Mouse (Mus musculus): ENCODE data around the gene Rasa4. TPM values are rescaled to one million over a fixed set of nuclear protein-coding genes. Genes with fewer than 3 reads are reported as not detected.
A peak's percentile ranks its signal among the peaks of the same experiment; 100 is the strongest.

Gene Rasa4
- polyA plus RNA-seq, 1 experiment from 2014 or later, result 1.9 TPM

DNA sequence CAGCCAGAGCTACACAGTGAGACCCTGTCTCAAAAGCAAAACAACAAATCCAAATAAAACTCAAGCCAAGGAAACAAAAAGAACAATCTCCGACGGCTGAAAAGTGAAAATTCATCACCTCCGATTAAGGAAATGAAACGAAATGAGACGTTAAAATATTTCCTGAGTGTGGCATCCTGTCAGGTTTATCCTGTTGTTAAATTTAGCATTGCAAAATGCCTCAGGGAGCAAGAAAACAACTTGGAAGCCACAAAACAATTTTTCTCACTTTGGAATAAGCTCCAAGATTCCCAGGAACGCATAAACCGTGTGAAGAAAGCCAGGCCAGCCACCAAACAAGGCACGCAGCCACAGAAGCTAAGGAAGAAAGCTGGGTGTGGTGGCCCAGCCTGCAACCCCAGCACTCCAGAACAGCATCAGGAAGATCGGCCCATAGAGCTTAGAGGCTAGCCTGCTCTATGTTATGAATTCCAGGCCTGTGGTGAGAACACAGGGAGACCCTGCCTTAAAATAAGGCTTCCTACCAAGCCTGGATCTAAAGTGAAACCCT lies 6.6 kb upstream of the Rasa4 start:
- 48% methylated on average over 9 of the region's 9 CpGs for WGBS (ENCODE audit: insufficient replicate concordance)
- Histone ChIP-seq H3K27ac (ENCODE audit: low read length) (no peak overlapping the region), H3K27me3 (ENCODE audit: control insufficient read depth, insufficient read depth, low read depth, low read length) (no peaks in the 10 kb centered on the region), H3K4me1 (ENCODE audit: control insufficient read depth, low read depth, low read length) (no peaks in the 10 kb centered on the region), H3K4me3 (ENCODE audit: low read depth, low read length) (no peak overlapping the region), H3K9ac (ENCODE audit: low read depth, low read length) (no peak overlapping the region), H3K4me2 (ENCODE audit: low read depth, low read length) (no peak overlapping the region), H3K36me3 (ENCODE audit: control insufficient read depth, insufficient read depth) (no peaks in the 10 kb centered on the region), H3K9me3 (replicated peaks; ENCODE audit: control insufficient read depth, low read length) (no peaks in the 10 kb centered on the region)
- ATAC-seq (ENCODE audit: low read depth), result no peak

DNA sequence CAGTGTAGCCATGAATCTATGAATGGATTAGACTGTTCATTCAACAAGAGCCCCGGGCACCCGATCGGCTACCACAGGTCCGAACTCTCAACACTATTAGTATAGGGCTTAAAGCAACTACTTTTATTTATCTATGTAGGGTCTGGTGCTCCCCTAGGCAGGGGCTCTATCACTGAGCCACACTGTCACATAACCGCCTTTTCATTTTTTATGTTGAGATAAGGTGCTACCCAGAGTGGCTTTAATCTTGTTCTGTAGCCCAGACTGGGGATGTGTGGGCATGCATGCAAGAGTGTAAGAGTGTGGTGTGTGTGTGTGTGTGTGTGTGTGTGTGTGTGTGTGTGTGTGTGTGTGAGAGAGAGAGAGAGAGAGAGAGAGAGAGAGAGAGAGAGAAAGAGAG lies 5.6 kb upstream of the Rasa4 start:
- no peaks in the 10 kb centered on the region for H3K9me3 ChIP-seq (replicated peaks; ENCODE audit: control insufficient read depth, low read length)
- H3K4me3 ChIP-seq (ENCODE audit: low read depth, low read length), result no peak overlapping the region
- H3K27me3 ChIP-seq (ENCODE audit: control insufficient read depth, insufficient read depth, low read depth, low read length), result no peaks in the 10 kb centered on the region
- H3K27ac ChIP-seq (ENCODE audit: low read length), result no peak overlapping the region
- H3K4me2 ChIP-seq (ENCODE audit: low read depth, low read length), result no peak overlapping the region
- no peaks in the 10 kb centered on the region for H3K4me1 ChIP-seq (ENCODE audit: control insufficient read depth, low read depth, low read length)
- no peaks in the 10 kb centered on the region for H3K36me3 ChIP-seq (ENCODE audit: control insufficient read depth, insufficient read depth)
- ATAC-seq (ENCODE audit: low read depth), result no peak
- no peak overlapping the region for H3K9ac ChIP-seq (ENCODE audit: low read depth, low read length)
- 63% methylated on average over 5 of the region's 5 CpGs for WGBS (ENCODE audit: insufficient replicate concordance)

DNA sequence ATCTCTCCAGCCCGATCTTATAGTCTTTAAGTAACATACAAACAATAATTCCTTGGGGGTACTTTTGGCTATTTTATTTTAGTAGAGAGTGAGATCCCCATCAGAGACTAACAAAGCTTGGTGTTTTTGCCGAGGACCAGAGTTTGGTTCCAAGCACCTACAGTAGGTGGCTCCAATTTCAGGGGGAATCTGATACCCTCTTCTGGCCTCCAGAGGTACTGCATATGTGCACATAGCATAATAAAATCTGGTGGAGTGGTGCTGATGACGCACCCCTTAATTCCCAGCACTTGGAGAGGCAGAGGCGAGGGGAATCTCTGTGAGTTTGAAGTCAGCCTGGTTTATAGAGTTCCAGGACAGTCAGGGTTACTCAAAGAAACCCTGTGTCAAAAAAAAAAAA lies 1.4 kb upstream of the Rasa4 start:
- H3K9ac ChIP-seq (ENCODE audit: low read depth, low read length), result no peak overlapping the region
- peaks cover 13% of the 10 kb centered on the region for H3K4me1 ChIP-seq (ENCODE audit: control insufficient read depth, low read depth, low read length)
- H3K4me2 ChIP-seq (ENCODE audit: low read depth, low read length), result no peak overlapping the region
- H3K4me3 ChIP-seq (ENCODE audit: low read depth, low read length), result no peak overlapping the region
- H3K27me3 ChIP-seq (ENCODE audit: control insufficient read depth, insufficient read depth, low read depth, low read length), result peaks cover 21% of the 10 kb centered on the region
- no peaks in the 10 kb centered on the region for H3K9me3 ChIP-seq (replicated peaks; ENCODE audit: control insufficient read depth, low read length)
- 69% methylated on average over 4 of the region's 4 CpGs for WGBS (ENCODE audit: insufficient replicate concordance)
- ATAC-seq (ENCODE audit: low read depth), result no peak
- no peaks in the 10 kb centered on the region for H3K36me3 ChIP-seq (ENCODE audit: control insufficient read depth, insufficient read depth)
- H3K27ac ChIP-seq (ENCODE audit: low read length), result no peak overlapping the region

DNA sequence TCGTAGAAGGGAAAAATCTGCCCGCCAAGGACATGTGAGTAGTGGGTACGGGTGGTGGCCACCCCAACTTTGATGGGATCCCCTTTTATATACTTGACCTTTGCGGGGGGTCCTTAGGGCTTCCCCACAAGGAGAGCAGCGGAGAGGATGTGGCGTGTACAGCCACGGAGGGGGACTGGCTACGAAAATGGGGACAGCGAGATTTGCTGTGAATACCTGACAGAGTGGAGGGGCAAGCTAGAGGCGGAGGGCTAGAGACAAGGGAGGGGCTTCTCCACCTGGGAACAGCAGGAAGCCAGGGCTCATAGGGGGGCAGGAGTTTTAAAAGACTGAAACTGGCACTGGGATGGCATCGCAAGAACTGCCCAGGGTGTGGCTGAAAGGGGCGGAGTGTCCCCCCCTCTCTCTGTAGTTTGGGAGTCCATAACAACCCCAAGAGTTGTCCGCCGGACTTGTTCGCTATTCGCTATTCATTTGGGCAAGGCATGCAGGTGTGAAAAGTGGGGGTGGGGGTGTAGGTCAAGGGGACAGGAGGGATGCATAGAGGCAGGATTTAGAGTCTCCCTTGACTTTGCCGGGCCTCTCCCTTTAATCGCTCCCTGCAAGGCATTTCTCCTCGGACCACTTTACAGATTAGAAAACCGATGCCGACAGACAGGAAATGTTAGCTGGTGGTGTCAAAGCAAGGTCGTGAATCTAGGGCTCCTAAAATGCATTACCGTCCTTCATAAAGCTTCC lies 597 bp downstream of the Rasa4 start:
- H3K36me3 ChIP-seq (ENCODE audit: control insufficient read depth, insufficient read depth), result no peaks in the 10 kb centered on the region
- peak overlapping the region; percentile 90 for H3K4me2 ChIP-seq (ENCODE audit: low read depth, low read length)
- H3K4me1 ChIP-seq (ENCODE audit: control insufficient read depth, low read depth, low read length), result peaks cover 16% of the 10 kb centered on the region
- no peak for ATAC-seq (ENCODE audit: low read depth)
- WGBS (ENCODE audit: insufficient replicate concordance), result 4% methylated on average over 23 of the region's 23 CpGs
- no peak overlapping the region for H3K27ac ChIP-seq (ENCODE audit: low read length)
- no peaks in the 10 kb centered on the region for H3K9me3 ChIP-seq (replicated peaks; ENCODE audit: control insufficient read depth, low read length)
- peak overlapping the region; percentile 55 for H3K9ac ChIP-seq (ENCODE audit: low read depth, low read length)
- peaks cover 21% of the 10 kb centered on the region for H3K27me3 ChIP-seq (ENCODE audit: control insufficient read depth, insufficient read depth, low read depth, low read length)
- peak overlapping the region; percentile 62 for H3K4me3 ChIP-seq (ENCODE audit: low read depth, low read length)

GRCm38 (mm10) chr5:136084891-136085651 lies 1.4 kb downstream of the Rasa4 start:
- Histone ChIP-seq H3K9ac (ENCODE audit: low read depth, low read length) (no peak overlapping the region), H3K27me3 (ENCODE audit: control insufficient read depth, insufficient read depth, low read depth, low read length) (peaks cover 21% of the 10 kb centered on the region), H3K4me2 (ENCODE audit: low read depth, low read length) (peak overlapping the region; percentile 90; the same call in 1 of the 2 replicates), H3K9me3 (replicated peaks; ENCODE audit: control insufficient read depth, low read length) (no peaks in the 10 kb centered on the region), H3K27ac (ENCODE audit: low read length) (no peak overlapping the region), H3K4me3 (ENCODE audit: low read depth, low read length) (peak overlapping the region; percentile 62; the same call in 1 of the 2 replicates), H3K4me1 (ENCODE audit: control insufficient read depth, low read depth, low read length) (peaks cover 16% of the 10 kb centered on the region), H3K36me3 (ENCODE audit: control insufficient read depth, insufficient read depth) (no peaks in the 10 kb centered on the region)
- no peak for ATAC-seq (ENCODE audit: low read depth)
- 26% methylated on average over 21 of the region's 21 CpGs for WGBS (ENCODE audit: insufficient replicate concordance)

DNA sequence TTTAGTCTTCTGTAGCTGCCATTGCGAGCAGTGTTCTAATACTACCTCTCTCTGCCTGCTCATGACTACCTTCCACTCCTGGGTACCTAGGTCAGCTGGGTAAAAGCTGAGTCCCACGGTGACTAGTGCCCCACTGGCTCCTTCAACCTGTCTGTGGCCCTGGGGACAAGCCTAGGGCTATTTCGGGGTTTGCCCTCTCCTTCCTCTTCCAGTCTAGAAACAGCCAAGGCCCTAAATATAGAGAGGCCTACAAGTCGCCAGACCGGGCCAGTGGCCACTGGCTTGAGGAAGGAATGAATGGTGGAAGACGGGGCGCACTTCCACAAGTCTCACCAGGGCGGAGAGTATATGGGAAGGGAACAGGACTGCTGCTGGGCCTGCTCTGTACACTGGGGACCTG lies 2.6 kb downstream of the Rasa4 start:
- WGBS (ENCODE audit: insufficient replicate concordance), result 72% methylated on average over 8 of the region's 8 CpGs
- peaks cover 16% of the 10 kb centered on the region for H3K4me1 ChIP-seq (ENCODE audit: control insufficient read depth, low read depth, low read length)
- H3K4me3 ChIP-seq (ENCODE audit: low read depth, low read length), result no peak overlapping the region
- no peak overlapping the region for H3K4me2 ChIP-seq (ENCODE audit: low read depth, low read length)
- H3K27me3 ChIP-seq (ENCODE audit: control insufficient read depth, insufficient read depth, low read depth, low read length), result peaks cover 21% of the 10 kb centered on the region
- H3K27ac ChIP-seq (ENCODE audit: low read length), result no peak overlapping the region
- H3K9me3 ChIP-seq (replicated peaks; ENCODE audit: control insufficient read depth, low read length), result no peaks in the 10 kb centered on the region
- H3K9ac ChIP-seq (ENCODE audit: low read depth, low read length), result no peak overlapping the region
- H3K36me3 ChIP-seq (ENCODE audit: control insufficient read depth, insufficient read depth), result no peaks in the 10 kb centered on the region
- no peak for ATAC-seq (ENCODE audit: low read depth)

- H3K4me1 ChIP-seq (ENCODE audit: control insufficient read depth, low read depth, low read length), result peaks cover 11% of the 10 kb centered on the region
- H3K9me3 ChIP-seq (replicated peaks; ENCODE audit: control insufficient read depth, low read length), result no peaks in the 10 kb centered on the region
- WGBS (ENCODE audit: insufficient replicate concordance), result 20% methylated on average over 14 of the region's 14 CpGs
- no peak overlapping the region for H3K4me3 ChIP-seq (ENCODE audit: low read depth, low read length)
- H3K4me2 ChIP-seq (ENCODE audit: low read depth, low read length), result no peak overlapping the region
- ATAC-seq (ENCODE audit: low read depth), result no peak
- H3K27ac ChIP-seq (ENCODE audit: low read length), result no peak overlapping the region
- no peak overlapping the region for H3K9ac ChIP-seq (ENCODE audit: low read depth, low read length)
- peaks cover 19% of the 10 kb centered on the region for H3K27me3 ChIP-seq (ENCODE audit: control insufficient read depth, insufficient read depth, low read depth, low read length)
- no peaks in the 10 kb centered on the region for H3K36me3 ChIP-seq (ENCODE audit: control insufficient read depth, insufficient read depth)
These were observed 5.3 kb downstream of the Rasa4 start for GRCm38 (mm10) chr5:136088821-136089575.

- no peak overlapping the region for H3K4me3 ChIP-seq (ENCODE audit: low read depth, low read length)
- 47% methylated on average over 5 of the region's 5 CpGs for WGBS (ENCODE audit: insufficient replicate concordance)
- peaks cover 3% of the 10 kb centered on the region; the same call in 1 of the 2 replicates for H3K4me1 ChIP-seq (ENCODE audit: control insufficient read depth, low read depth, low read length)
- no peak overlapping the region for H3K27ac ChIP-seq (ENCODE audit: low read length)
- H3K27me3 ChIP-seq (ENCODE audit: control insufficient read depth, insufficient read depth, low read depth, low read length), result no peaks in the 10 kb centered on the region
- no peak overlapping the region for H3K9ac ChIP-seq (ENCODE audit: low read depth, low read length)
- no peak overlapping the region for H3K4me2 ChIP-seq (ENCODE audit: low read depth, low read length)
- H3K36me3 ChIP-seq (ENCODE audit: control insufficient read depth, insufficient read depth), result no peaks in the 10 kb centered on the region
- no peaks in the 10 kb centered on the region for H3K9me3 ChIP-seq (replicated peaks; ENCODE audit: control insufficient read depth, low read length)
- ATAC-seq (ENCODE audit: low read depth), result no peak
These were observed 8.2 kb downstream of the Rasa4 start for GRCm38 (mm10) chr5:136091927-136092326.
